Mouse (Mus musculus): Measurements from ENCODE around the gene Hinfp. TPM values are rescaled to one million over a fixed set of nuclear protein-coding genes. Genes with fewer than 3 reads are reported as not detected.
"Not testable (repeated sequence)": the region's sequence is repeated elsewhere in the genome, so short reads cannot be mapped to it uniquely, and the experiment has no call there.

Hinfp gene
- polyA plus RNA-seq, 1 experiment = 0.57 TPM

GRCm38 (mm10) chr9:44343290-44343689, 37.8 kb upstream of the Hinfp start:
- peak overlapping the region; percentile 70 for H3K4me3 ChIP-seq (replicated peaks)
- no peaks in the 10 kb centered on the region; the same call in 1 of the 2 replicates for H3K9me3 ChIP-seq (ENCODE audit: control insufficient read depth, low read length)
- H3K4me1 ChIP-seq (ENCODE audit: control insufficient read depth) = peaks cover 53% of the 10 kb centered on the region
- peak; percentile 99 for TF ChIP-seq GATA1 (IDR thresholded peaks at IDR 0.05; ENCODE audit: low read length)
- peak; percentile 93 for TF ChIP-seq TAL1 (IDR thresholded peaks at IDR 0.05; ENCODE audit: low read length)
- H3K36me3 ChIP-seq (ENCODE audit: control insufficient read depth) = peaks cover 86% of the 10 kb centered on the region
- H3K27me3 ChIP-seq (ENCODE audit: control insufficient read depth) = no peaks in the 10 kb centered on the region

DNA sequence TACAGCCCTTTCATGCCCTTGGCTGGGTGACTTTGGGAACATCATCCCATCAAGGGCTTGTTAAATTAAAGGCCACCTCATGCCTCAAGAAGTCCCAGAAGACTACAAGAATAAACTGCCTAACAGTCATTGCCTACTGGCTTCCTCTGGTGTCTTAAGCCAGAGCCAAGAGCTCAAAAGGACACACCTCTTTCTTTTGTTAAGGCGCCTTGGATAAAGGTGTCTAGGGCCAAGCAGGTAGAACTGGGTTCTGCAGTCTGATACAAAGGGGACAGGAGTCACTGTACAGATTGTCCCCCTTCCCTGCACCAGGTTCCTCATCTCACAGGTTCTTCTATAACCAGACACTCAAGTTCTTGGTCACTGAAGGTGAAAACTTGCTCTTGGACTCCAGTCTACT, 37.1 kb upstream of the Hinfp start:
- TF ChIP-seq TAL1 (IDR thresholded peaks at IDR 0.05; ENCODE audit: low read length) = no peak
- TF ChIP-seq GATA1 (IDR thresholded peaks at IDR 0.05; ENCODE audit: low read length) = no peak
- Histone ChIP-seq H3K36me3 (ENCODE audit: control insufficient read depth) (peaks cover 86% of the 10 kb centered on the region), H3K4me1 (ENCODE audit: control insufficient read depth) (peaks cover 55% of the 10 kb centered on the region)

DNA sequence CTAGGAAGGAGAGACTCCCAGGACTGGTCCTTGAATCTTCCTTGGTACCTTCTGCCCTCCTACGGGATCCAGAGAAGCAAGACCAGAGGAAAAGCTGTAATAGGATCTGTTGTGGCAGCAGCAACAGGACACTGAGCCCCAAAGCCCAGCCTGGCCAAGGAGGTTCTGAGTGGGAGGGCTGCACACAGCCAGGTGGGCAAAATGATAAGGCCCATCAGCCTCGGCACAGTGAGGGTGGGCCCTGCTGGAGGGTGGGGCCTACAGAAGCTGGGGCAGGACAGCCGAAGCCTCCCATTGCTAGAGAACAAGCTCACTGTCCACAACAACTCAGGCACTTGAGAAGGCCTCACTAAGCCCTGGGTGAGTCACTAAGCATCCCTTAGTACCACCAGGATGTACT, 36.7 kb upstream of the Hinfp start:
- peaks cover 55% of the 10 kb centered on the region for H3K4me1 ChIP-seq (ENCODE audit: control insufficient read depth)

More for the DNA sequence above, 37.1 kb upstream of the Hinfp start:
- Histone ChIP-seq H3K4me3 (replicated peaks) (peak overlapping the region; percentile 70), H3K27me3 (ENCODE audit: control insufficient read depth) (no peaks in the 10 kb centered on the region), H3K9me3 (ENCODE audit: control insufficient read depth, low read length) (no peaks in the 10 kb centered on the region; the same call in 1 of the 2 replicates)

GRCm38 (mm10) chr9:44341487-44341886, 36.0 kb upstream of the Hinfp start:
- no peaks in the 10 kb centered on the region; the same call in 1 of the 2 replicates for H3K9me3 ChIP-seq (ENCODE audit: control insufficient read depth, low read length)
- H3K27me3 ChIP-seq (ENCODE audit: control insufficient read depth) = no peaks in the 10 kb centered on the region
- peaks cover 86% of the 10 kb centered on the region for H3K36me3 ChIP-seq (ENCODE audit: control insufficient read depth)
- no peak for TF ChIP-seq GATA1 (IDR thresholded peaks at IDR 0.05; ENCODE audit: low read length)
- no peak for TF ChIP-seq TAL1 (IDR thresholded peaks at IDR 0.05; ENCODE audit: low read length)
- H3K4me3 ChIP-seq (replicated peaks) = peak overlapping the region; percentile 70
- peaks cover 61% of the 10 kb centered on the region for H3K4me1 ChIP-seq (ENCODE audit: control insufficient read depth)

More for the DNA sequence above, 36.7 kb upstream of the Hinfp start:
- Histone ChIP-seq H3K4me3 (replicated peaks) (peak overlapping the region; percentile 70), H3K27me3 (ENCODE audit: control insufficient read depth) (no peaks in the 10 kb centered on the region), H3K9me3 (ENCODE audit: control insufficient read depth, low read length) (no peaks in the 10 kb centered on the region; the same call in 1 of the 2 replicates), H3K36me3 (ENCODE audit: control insufficient read depth) (peaks cover 86% of the 10 kb centered on the region)
- peak; percentile 86 for TF ChIP-seq GATA1 (IDR thresholded peaks at IDR 0.05; ENCODE audit: low read length)
- TF ChIP-seq TAL1 (IDR thresholded peaks at IDR 0.05; ENCODE audit: low read length) = peak; percentile 97

GRCm38 (mm10) chr9:44338574-44338973, 33.1 kb upstream of the Hinfp start:
- Histone ChIP-seq H3K36me3 (ENCODE audit: control insufficient read depth) (peaks cover 92% of the 10 kb centered on the region), H3K4me1 (ENCODE audit: control insufficient read depth) (peaks cover 47% of the 10 kb centered on the region), H3K27me3 (ENCODE audit: control insufficient read depth) (no peaks in the 10 kb centered on the region), H3K4me3 (replicated peaks) (peak overlapping the region; percentile 70), H3K9me3 (ENCODE audit: control insufficient read depth, low read length) (peaks cover 3% of the 10 kb centered on the region)
- TF ChIP-seq TAL1 (IDR thresholded peaks at IDR 0.05; ENCODE audit: low read length) = no peak

DNA sequence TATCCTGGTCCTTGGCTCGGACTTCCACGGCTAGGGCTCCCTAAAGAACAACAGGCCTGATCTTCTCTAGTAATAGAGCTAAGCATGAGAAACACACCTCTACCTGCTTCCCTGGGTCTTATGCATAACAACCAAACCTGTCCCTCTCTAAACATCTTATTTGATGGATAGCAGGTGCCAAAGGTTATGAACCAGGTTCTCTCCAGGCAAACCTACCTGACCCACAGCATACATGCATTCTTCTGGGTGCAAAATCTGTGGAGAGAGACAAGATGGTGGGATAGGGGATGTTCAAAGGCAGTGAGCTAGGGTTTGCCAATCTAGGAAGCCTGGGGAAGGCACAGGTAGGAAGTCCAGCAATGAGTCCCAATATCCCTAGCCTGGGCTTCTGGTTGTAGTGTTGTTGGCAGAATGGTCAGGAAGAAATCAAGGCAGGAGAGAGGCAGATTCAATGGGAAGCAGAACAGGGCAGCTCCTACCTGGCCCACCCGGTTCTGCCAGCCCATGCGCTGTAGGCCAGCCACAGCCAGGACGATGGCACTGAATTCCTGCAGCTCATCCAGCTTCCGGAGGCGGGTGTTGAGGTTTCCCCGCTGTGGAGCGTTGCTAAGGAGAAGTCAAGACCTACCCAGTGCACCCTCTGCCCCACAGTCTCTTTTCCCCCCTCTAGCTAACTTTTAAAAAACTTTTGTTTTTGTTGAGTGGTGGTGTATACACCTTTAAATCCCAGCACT, 32.1 kb upstream of the Hinfp start:
- Histone ChIP-seq H3K36me3 (ENCODE audit: control insufficient read depth) (peaks cover 96% of the 10 kb centered on the region), H3K9me3 (ENCODE audit: control insufficient read depth, low read length) (peaks cover 3% of the 10 kb centered on the region), H3K4me1 (ENCODE audit: control insufficient read depth) (peaks cover 51% of the 10 kb centered on the region), H3K27me3 (ENCODE audit: control insufficient read depth) (no peaks in the 10 kb centered on the region), H3K4me3 (replicated peaks) (peak overlapping the region; percentile 70)
- TF ChIP-seq GATA1 (IDR thresholded peaks at IDR 0.05; ENCODE audit: low read length) (no peak), TAL1 (IDR thresholded peaks at IDR 0.05; ENCODE audit: low read length) (no peak)

- TF ChIP-seq TAL1 (IDR thresholded peaks at IDR 0.05; ENCODE audit: low read length) (no peak), GATA1 (IDR thresholded peaks at IDR 0.05; ENCODE audit: low read length) (no peak)
- peaks cover 3% of the 10 kb centered on the region for H3K9me3 ChIP-seq (ENCODE audit: control insufficient read depth, low read length)
- H3K4me3 ChIP-seq (replicated peaks) = peak overlapping the region; percentile 70
- H3K36me3 ChIP-seq (ENCODE audit: control insufficient read depth) = peaks cover 96% of the 10 kb centered on the region
- H3K4me1 ChIP-seq (ENCODE audit: control insufficient read depth) = peaks cover 51% of the 10 kb centered on the region
- H3K27me3 ChIP-seq (ENCODE audit: control insufficient read depth) = no peaks in the 10 kb centered on the region
Measured at GRCm38 (mm10) chr9:44336964-44337363, 31.5 kb upstream of the Hinfp start.

DNA sequence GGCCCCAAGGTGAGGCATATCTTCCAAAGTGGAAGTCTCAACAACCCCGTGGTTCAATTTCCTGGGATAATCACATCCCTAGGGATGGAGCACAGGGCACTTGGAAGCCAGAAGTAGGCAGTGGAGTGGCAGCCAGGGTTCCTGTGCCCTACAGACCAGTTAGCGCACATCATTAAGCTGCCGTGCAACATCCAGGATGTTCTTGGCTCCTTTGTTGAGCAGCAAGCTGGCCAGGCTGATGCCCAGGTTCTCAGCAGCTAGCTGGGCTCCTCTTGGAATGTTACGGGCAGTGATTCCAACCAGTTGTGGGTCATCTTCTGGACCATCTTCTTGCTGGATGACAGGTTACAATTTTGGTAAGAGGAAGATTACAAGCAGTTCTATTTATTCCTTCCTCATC, 31.0 kb upstream of the Hinfp start:
- peaks cover 55% of the 10 kb centered on the region for H3K4me1 ChIP-seq (ENCODE audit: control insufficient read depth)

DNA sequence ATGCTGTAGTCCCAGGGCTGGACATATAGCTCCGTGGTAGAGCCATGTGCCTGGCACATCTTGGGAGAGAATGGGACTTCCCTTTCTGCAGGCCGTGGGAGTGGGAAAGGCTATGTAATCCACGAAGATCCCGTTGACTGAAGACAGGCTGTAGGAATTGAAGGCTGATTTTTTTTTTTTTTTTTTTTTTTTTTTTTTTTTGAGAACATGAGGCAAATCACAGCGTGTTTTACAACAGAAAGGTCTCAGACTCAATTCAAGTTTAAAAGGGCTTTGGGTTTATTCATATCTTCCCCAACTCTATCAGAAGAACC, 30.6 kb upstream of the Hinfp start:
- Histone ChIP-seq H3K9me3 (ENCODE audit: control insufficient read depth, low read length) (peaks cover 3% of the 10 kb centered on the region), H3K4me3 (replicated peaks) (peak overlapping the region; percentile 70), H3K4me1 (ENCODE audit: control insufficient read depth) (peaks cover 56% of the 10 kb centered on the region), H3K36me3 (ENCODE audit: control insufficient read depth) (peaks cover 96% of the 10 kb centered on the region), H3K27me3 (ENCODE audit: control insufficient read depth) (no peaks in the 10 kb centered on the region)
- no peak for TF ChIP-seq GATA1 (IDR thresholded peaks at IDR 0.05; ENCODE audit: low read length)
- TF ChIP-seq TAL1 (IDR thresholded peaks at IDR 0.05; ENCODE audit: low read length) = no peak

More for the DNA sequence above, 31.0 kb upstream of the Hinfp start:
- H3K36me3 ChIP-seq (ENCODE audit: control insufficient read depth) = peaks cover 96% of the 10 kb centered on the region
- peak overlapping the region; percentile 70 for H3K4me3 ChIP-seq (replicated peaks)
- H3K9me3 ChIP-seq (ENCODE audit: control insufficient read depth, low read length); H3K27me3 ChIP-seq (ENCODE audit: control insufficient read depth): not testable (repeated sequence)
